Mouse (Mus musculus): ENCODE results near the gene Pbx3. TPM values are rescaled to one million over a fixed set of nuclear protein-coding genes. Genes with fewer than 3 reads are reported as not detected.

Gene Pbx3
- polyA plus RNA-seq, 1 experiment from 2014 or later: 82.7 TPM

DNA sequence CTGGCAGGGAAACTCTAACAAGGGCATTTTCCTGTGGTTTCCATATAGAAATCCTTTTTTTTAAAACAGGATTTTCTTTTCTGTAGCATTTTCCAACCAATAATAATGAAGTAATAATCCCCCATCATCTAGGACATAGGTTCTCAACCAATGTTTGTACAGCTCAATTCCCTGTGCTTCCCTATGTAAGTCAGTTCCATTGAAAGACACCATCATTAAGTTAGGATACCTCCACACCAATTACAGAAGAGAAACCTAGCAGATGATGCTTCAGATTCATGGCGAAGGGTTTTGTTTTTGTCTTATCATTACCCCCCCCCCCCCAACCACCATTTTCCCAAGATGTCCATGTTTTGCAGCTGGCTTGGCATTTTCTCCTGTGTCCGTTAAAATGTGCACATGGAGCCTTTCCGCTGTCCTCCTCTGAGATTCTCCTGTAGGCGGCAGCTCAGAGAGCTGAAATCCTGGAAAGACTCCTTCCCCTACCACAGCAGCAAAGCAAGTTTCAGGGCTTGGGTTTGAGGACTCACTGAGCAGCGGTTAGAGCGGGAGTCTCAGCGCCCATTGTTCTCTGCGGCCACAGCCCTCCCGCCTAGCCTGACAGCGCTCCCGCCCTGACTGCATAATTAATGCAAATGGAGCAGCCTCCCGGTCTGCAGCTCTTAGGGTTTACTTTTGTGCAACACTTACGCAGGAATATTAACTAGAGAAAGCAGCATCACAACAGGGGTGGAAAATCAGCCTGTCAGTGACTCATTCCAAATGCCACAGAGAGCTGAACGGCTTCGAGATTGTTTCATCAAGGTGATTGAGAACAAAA lies 123.6 kb downstream of the Pbx3 start:
- Histone ChIP-seq H3K4me1 (ENCODE audit: control insufficient read depth, insufficient read depth, low read length) (peaks cover 30% of the 10 kb centered on the region), H3K36me3 (ENCODE audit: control insufficient read depth, insufficient read depth, low read length) (no peaks in the 10 kb centered on the region), H3K4me3 (ENCODE audit: low read depth, low read length) (peak overlapping the region; percentile 49), H3K4me2 (ENCODE audit: low read length) (peak overlapping the region; percentile 73), H3K27ac (ENCODE audit: low read length) (peak overlapping the region; percentile 96), H3K9me3 (replicated peaks; ENCODE audit: control insufficient read depth, low read length, poor library complexity, severe bottlenecking) (no peaks in the 10 kb centered on the region), H3K9ac (ENCODE audit: low read depth, low read length) (peak overlapping the region; percentile 73), H3K27me3 (ENCODE audit: control insufficient read depth, insufficient read depth, low read depth, low read length) (no peaks in the 10 kb centered on the region)
- 1% methylated on average over 15 of the region's 15 CpGs for WGBS
- peak; percentile 95 for ATAC-seq

DNA sequence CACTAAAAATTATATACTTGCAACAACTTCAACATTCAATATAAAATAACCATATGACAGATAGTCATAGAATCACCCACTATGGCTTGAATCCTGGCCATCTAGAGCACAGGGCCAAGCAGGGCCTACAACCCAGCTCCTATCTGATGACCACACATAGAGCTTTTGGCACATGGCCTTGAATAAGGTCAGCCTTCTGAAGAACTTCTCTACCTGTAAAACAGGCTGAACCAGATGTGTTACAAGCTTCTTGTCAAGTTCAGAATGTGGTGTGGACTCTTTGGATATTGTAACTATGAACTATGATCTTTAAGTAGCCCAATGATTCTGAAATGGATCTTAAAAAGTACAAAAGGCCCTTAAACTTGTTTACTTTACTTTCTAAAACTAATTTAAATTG lies 132.1 kb downstream of the Pbx3 start:
- no peaks in the 10 kb centered on the region for H3K9me3 ChIP-seq (replicated peaks; ENCODE audit: control insufficient read depth, low read length, poor library complexity, severe bottlenecking)
- no peak for ATAC-seq
- no peak overlapping the region for H3K4me2 ChIP-seq (ENCODE audit: low read length)
- H3K4me3 ChIP-seq (ENCODE audit: low read depth, low read length): no peak overlapping the region
- H3K4me1 ChIP-seq (ENCODE audit: control insufficient read depth, insufficient read depth, low read length): peaks cover 22% of the 10 kb centered on the region
- no peaks in the 10 kb centered on the region for H3K36me3 ChIP-seq (ENCODE audit: control insufficient read depth, insufficient read depth, low read length)
- no peaks in the 10 kb centered on the region for H3K27me3 ChIP-seq (ENCODE audit: control insufficient read depth, insufficient read depth, low read depth, low read length)
- no peak overlapping the region for H3K9ac ChIP-seq (ENCODE audit: low read depth, low read length)
- H3K27ac ChIP-seq (ENCODE audit: low read length): no peak overlapping the region

GRCm38 (mm10) chr2:34239315-34239858 lies 133.6 kb downstream of the Pbx3 start:
- 24% methylated on average over 4 of the region's 4 CpGs for WGBS
- no peak overlapping the region for H3K9ac ChIP-seq (ENCODE audit: low read depth, low read length)
- ATAC-seq: no peak; the same call in 1 of the 2 replicates
- H3K9me3 ChIP-seq (replicated peaks; ENCODE audit: control insufficient read depth, low read length, poor library complexity, severe bottlenecking): no peaks in the 10 kb centered on the region
- peak overlapping the region; percentile 67 for H3K27ac ChIP-seq (ENCODE audit: low read length)
- no peak overlapping the region for H3K4me3 ChIP-seq (ENCODE audit: low read depth, low read length)
- no peaks in the 10 kb centered on the region for H3K27me3 ChIP-seq (ENCODE audit: control insufficient read depth, insufficient read depth, low read depth, low read length)
- H3K4me2 ChIP-seq (ENCODE audit: low read length): no peak overlapping the region
- H3K36me3 ChIP-seq (ENCODE audit: control insufficient read depth, insufficient read depth, low read length): no peaks in the 10 kb centered on the region
- H3K4me1 ChIP-seq (ENCODE audit: control insufficient read depth, insufficient read depth, low read length): peaks cover 27% of the 10 kb centered on the region

GRCm38 (mm10) chr2:34235467-34236075 lies 137.4 kb downstream of the Pbx3 start:
- no peaks in the 10 kb centered on the region for H3K9me3 ChIP-seq (replicated peaks; ENCODE audit: control insufficient read depth, low read length, poor library complexity, severe bottlenecking)
- no peak for ATAC-seq
- H3K36me3 ChIP-seq (ENCODE audit: control insufficient read depth, insufficient read depth, low read length): no peaks in the 10 kb centered on the region
- H3K27me3 ChIP-seq (ENCODE audit: control insufficient read depth, insufficient read depth, low read depth, low read length): no peaks in the 10 kb centered on the region
- WGBS: 20% methylated on average over 8 of the region's 8 CpGs
- H3K9ac ChIP-seq (ENCODE audit: low read depth, low read length): peak overlapping the region; percentile 4; the same call in 1 of the 2 replicates
- H3K4me2 ChIP-seq (ENCODE audit: low read length): peak overlapping the region; percentile 30
- H3K27ac ChIP-seq (ENCODE audit: low read length): peak overlapping the region; percentile 71
- H3K4me1 ChIP-seq (ENCODE audit: control insufficient read depth, insufficient read depth, low read length): peaks cover 47% of the 10 kb centered on the region
- H3K4me3 ChIP-seq (ENCODE audit: low read depth, low read length): no peak overlapping the region

GRCm38 (mm10) chr2:34234274-34234673 lies 138.7 kb downstream of the Pbx3 start:
- no peaks in the 10 kb centered on the region for H3K9me3 ChIP-seq (replicated peaks; ENCODE audit: control insufficient read depth, low read length, poor library complexity, severe bottlenecking)
- no peak overlapping the region for H3K4me3 ChIP-seq (ENCODE audit: low read depth, low read length)
- 41% methylated on average over 1 of the region's 1 CpGs for WGBS
- ATAC-seq: no peak
- no peak overlapping the region for H3K9ac ChIP-seq (ENCODE audit: low read depth, low read length)
- H3K4me2 ChIP-seq (ENCODE audit: low read length): no peak overlapping the region
- H3K36me3 ChIP-seq (ENCODE audit: control insufficient read depth, insufficient read depth, low read length): no peaks in the 10 kb centered on the region
- H3K27ac ChIP-seq (ENCODE audit: low read length): peak overlapping the region; percentile 10; the same call in 1 of the 2 replicates
- peaks cover 54% of the 10 kb centered on the region for H3K4me1 ChIP-seq (ENCODE audit: control insufficient read depth, insufficient read depth, low read length)
- no peaks in the 10 kb centered on the region for H3K27me3 ChIP-seq (ENCODE audit: control insufficient read depth, insufficient read depth, low read depth, low read length)

DNA sequence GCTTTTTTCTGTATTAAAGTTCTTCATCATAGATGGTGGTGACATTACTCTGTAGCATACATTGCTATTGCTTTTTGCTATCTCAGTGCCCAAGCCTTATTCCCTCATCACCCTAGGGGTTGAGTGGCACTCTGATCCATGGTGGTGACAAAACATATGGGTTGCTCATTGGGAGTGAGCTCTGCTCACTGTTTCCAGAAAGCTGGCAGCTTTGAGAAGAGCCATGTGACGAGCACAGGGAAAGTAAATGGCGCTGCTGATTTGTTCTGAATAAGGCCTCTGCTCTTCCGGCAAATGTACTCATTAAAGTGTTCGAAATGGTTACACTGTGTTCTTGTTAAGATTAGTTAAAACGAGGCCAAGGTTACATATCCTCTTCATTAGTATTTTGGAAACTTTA lies 139.7 kb downstream of the Pbx3 start:
- H3K4me3 ChIP-seq (ENCODE audit: low read depth, low read length): no peak overlapping the region
- H3K36me3 ChIP-seq (ENCODE audit: control insufficient read depth, insufficient read depth, low read length): no peaks in the 10 kb centered on the region
- no peak for ATAC-seq
- H3K9ac ChIP-seq (ENCODE audit: low read depth, low read length): no peak overlapping the region
- H3K27ac ChIP-seq (ENCODE audit: low read length): no peak overlapping the region
- WGBS: 61% methylated on average over 5 of the region's 5 CpGs
- no peak overlapping the region for H3K4me2 ChIP-seq (ENCODE audit: low read length)
- H3K9me3 ChIP-seq (replicated peaks; ENCODE audit: control insufficient read depth, low read length, poor library complexity, severe bottlenecking): no peaks in the 10 kb centered on the region
- H3K4me1 ChIP-seq (ENCODE audit: control insufficient read depth, insufficient read depth, low read length): peaks cover 59% of the 10 kb centered on the region
- H3K27me3 ChIP-seq (ENCODE audit: control insufficient read depth, insufficient read depth, low read depth, low read length): no peaks in the 10 kb centered on the region

DNA sequence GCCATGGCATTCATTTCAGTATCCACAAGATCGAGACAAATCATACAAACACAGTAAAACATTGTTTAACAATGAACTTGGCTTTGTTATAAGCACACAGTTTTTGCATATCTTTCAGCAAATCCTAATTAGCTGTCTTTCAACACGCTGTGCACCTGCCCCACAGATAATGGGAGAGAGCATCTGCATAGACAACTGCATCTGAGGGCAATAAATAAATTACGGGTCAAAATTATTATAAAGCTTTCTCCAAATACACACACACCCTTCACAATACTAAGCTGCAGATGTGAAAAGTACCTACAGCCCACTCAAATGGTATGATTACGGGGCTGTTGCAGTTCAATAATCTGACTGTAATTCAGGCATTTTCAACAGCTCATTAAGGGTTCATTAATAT lies 145.3 kb downstream of the Pbx3 start:
- H3K36me3 ChIP-seq (ENCODE audit: control insufficient read depth, insufficient read depth, low read length): no peaks in the 10 kb centered on the region
- H3K9me3 ChIP-seq (replicated peaks; ENCODE audit: control insufficient read depth, low read length, poor library complexity, severe bottlenecking): no peaks in the 10 kb centered on the region
- H3K4me3 ChIP-seq (ENCODE audit: low read depth, low read length): no peak overlapping the region
- no peaks in the 10 kb centered on the region for H3K27me3 ChIP-seq (ENCODE audit: control insufficient read depth, insufficient read depth, low read depth, low read length)
- ATAC-seq: no peak
- H3K9ac ChIP-seq (ENCODE audit: low read depth, low read length): no peak overlapping the region
- no peak overlapping the region for H3K4me2 ChIP-seq (ENCODE audit: low read length)
- 41% methylated on average over 4 of the region's 4 CpGs for WGBS
- no peak overlapping the region for H3K27ac ChIP-seq (ENCODE audit: low read length)
- H3K4me1 ChIP-seq (ENCODE audit: control insufficient read depth, insufficient read depth, low read length): peaks cover 54% of the 10 kb centered on the region

DNA sequence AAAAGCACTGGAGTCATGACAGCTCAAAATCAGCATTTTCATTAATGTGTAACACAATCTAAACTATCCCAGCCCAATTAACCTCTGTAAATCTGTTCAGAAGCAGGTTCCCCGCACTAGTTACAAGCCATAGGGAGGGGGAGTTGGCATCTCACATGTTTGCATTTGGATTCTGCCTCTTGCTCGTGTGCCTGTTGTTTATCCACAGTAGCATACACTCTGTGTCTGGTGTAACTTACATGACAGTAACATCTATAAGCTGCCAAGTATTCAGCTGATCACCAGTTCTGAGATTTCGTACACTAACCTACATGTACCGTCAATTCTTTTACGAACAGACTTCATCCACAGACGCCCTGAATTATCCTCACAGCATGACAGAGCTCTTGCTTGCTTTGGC lies 147.5 kb downstream of the Pbx3 start:
- no peak overlapping the region for H3K4me2 ChIP-seq (ENCODE audit: low read length)
- peaks cover 39% of the 10 kb centered on the region for H3K4me1 ChIP-seq (ENCODE audit: control insufficient read depth, insufficient read depth, low read length)
- no peak for ATAC-seq
- no peak overlapping the region for H3K9ac ChIP-seq (ENCODE audit: low read depth, low read length)
- no peak overlapping the region for H3K4me3 ChIP-seq (ENCODE audit: low read depth, low read length)
- no peaks in the 10 kb centered on the region for H3K9me3 ChIP-seq (replicated peaks; ENCODE audit: control insufficient read depth, low read length, poor library complexity, severe bottlenecking)
- H3K27me3 ChIP-seq (ENCODE audit: control insufficient read depth, insufficient read depth, low read depth, low read length): no peaks in the 10 kb centered on the region
- H3K27ac ChIP-seq (ENCODE audit: low read length): no peak overlapping the region
- 41% methylated on average over 6 of the region's 6 CpGs for WGBS
- H3K36me3 ChIP-seq (ENCODE audit: control insufficient read depth, insufficient read depth, low read length): no peaks in the 10 kb centered on the region

GRCm38 (mm10) chr2:34221477-34221876 lies 151.5 kb downstream of the Pbx3 start:
- Histone ChIP-seq H3K4me1 (ENCODE audit: control insufficient read depth, insufficient read depth, low read length) (peaks cover 14% of the 10 kb centered on the region), H3K9me3 (replicated peaks; ENCODE audit: control insufficient read depth, low read length, poor library complexity, severe bottlenecking) (no peaks in the 10 kb centered on the region), H3K9ac (ENCODE audit: low read depth, low read length) (no peak overlapping the region), H3K27me3 (ENCODE audit: control insufficient read depth, insufficient read depth, low read depth, low read length) (no peaks in the 10 kb centered on the region), H3K27ac (ENCODE audit: low read length) (no peak overlapping the region), H3K4me2 (ENCODE audit: low read length) (no peak overlapping the region), H3K36me3 (ENCODE audit: control insufficient read depth, insufficient read depth, low read length) (no peaks in the 10 kb centered on the region), H3K4me3 (ENCODE audit: low read depth, low read length) (no peak overlapping the region)
- WGBS: 74% methylated on average over 3 of the region's 3 CpGs
- no peak for ATAC-seq
